Mouse (Mus musculus): ENCODE results near the gene Trpm2.

- TF ChIP-seq TAL1 (IDR thresholded peaks at IDR 0.05; ENCODE audit: low read length) = no peak
- TF ChIP-seq GATA1 (IDR thresholded peaks at IDR 0.05; ENCODE audit: low read length) = no peak
These were observed 46.0 kb upstream of the Trpm2 start for GRCm38 (mm10) chr10:78016366-78016765.
